Mouse (Mus musculus): ENCODE measurements around the gene Zfp993.
"Not testable (repeated sequence)": the region's sequence is repeated elsewhere in the genome, so short reads cannot be mapped to it uniquely, and the experiment has no call there.

The Zfp993 gene

GRCm38 (mm10) chr4:146610774-146611400, at the start of gene Zfp993:
Zfp993 (plus strand) TSS chr4:146610961.
- DNase-seq: not testable (repeated sequence)

- DNase-seq: not testable (repeated sequence)
These were observed 30.6 kb upstream of the Zfp993 start for GRCm38 (mm10) chr4:146579905-146580873.

GRCm38 (mm10) chr4:146603578-146604399, 7.0 kb upstream of the Zfp993 start:
- not testable (repeated sequence) for DNase-seq

- DNase-seq: not testable (repeated sequence)
These were observed 33.6 kb downstream of the Zfp993 start for GRCm38 (mm10) chr4:146644367-146644766.

GRCm38 (mm10) chr4:146649641-146650040, 38.9 kb downstream of the Zfp993 start:
- not testable (repeated sequence) for DNase-seq

GRCm38 (mm10) chr4:146650115-146650514, 39.4 kb downstream of the Zfp993 start:
- DNase-seq: not testable (repeated sequence)

- DNase-seq: not testable (repeated sequence)
These were observed 39.9 kb downstream of the Zfp993 start for GRCm38 (mm10) chr4:146650639-146651038.
